Comparison of ENCODE assay signal across 29 mouse cellular contexts in the genomic region with DNA sequence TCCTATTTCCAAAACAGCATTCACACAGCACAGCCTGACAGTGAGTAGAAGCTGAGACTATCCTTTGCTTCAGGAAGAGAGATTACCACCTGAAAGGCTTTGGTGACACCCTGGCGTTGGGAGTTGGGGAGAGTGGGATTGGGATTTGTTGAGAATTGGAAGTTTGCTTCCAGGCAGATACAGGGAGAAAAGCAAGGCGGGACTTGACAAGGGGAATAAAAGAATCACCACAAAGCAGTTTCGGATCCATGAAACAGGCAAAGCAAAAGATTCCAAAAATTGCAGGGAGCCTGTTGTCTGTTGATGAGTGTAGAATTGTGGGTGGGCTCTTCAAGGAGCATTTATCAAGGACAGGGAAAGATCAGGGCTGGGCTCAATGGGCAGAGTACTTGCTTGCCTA. TPM values are rescaled to one million over a fixed set of nuclear protein-coding genes. Genes with fewer than 3 reads are reported as not detected.
"Had no signal": no experiment of that assay in that cellular context is flagged by ENCODE, and none has a peak within 500 bp of the region (broad histone marks: within the 10 kb centered on the region; RNA-seq: fewer than 3 reads in every experiment).

No protein-coding gene starts in this region.

- H3K4me3 ChIP-seq: heart, embryonic 10.5 days; heart, embryonic 12.5 days; hindbrain, embryonic 13.5 days; hindbrain, embryonic 15.5 days; kidney, embryonic 15.5 days; limb, embryonic 13.5 days; limb, embryonic 15.5 days; liver, embryonic 12.5 days had no signal

- H3K9ac ChIP-seq: heart, embryonic 12.5 days; hindbrain, embryonic 13.5 days; hindbrain, embryonic 15.5 days; kidney, embryonic 15.5 days; limb, embryonic 13.5 days; limb, embryonic 15.5 days; liver, embryonic 12.5 days; liver, embryonic 14.5 days had no signal

- H3K9me3 ChIP-seq: heart, embryonic 10.5 days; heart, embryonic 12.5 days; hindbrain, embryonic 13.5 days; hindbrain, embryonic 15.5 days; kidney, embryonic 15.5 days; limb, embryonic 13.5 days; limb, embryonic 15.5 days; liver, embryonic 12.5 days had no signal

- H3K27ac ChIP-seq: heart, embryonic 10.5 days; hindbrain, embryonic 13.5 days; hindbrain, embryonic 15.5 days; hindbrain, postnatal 0 days; kidney, embryonic 15.5 days; kidney, postnatal 0 days; limb, embryonic 13.5 days; limb, embryonic 15.5 days; liver, embryonic 12.5 days; liver, embryonic 14.5 days had no signal

- H3K4me1 ChIP-seq: hindbrain, embryonic 13.5 days; hindbrain, embryonic 15.5 days; kidney, embryonic 15.5 days; limb, embryonic 13.5 days; limb, embryonic 15.5 days had no signal

- DNase-seq: gastrocnemius, postnatal 14 days; gastrocnemius, postnatal 36 days; heart, adult 18-20 months; heart, postnatal 10 days; kidney, adult 11 months; kidney, adult 2 months; kidney, adult 9 months; kidney, postnatal 14 days; kidney, postnatal 36 days; layer of hippocampus, adult 9-11 months; layer of hippocampus, postnatal 36 days; left cerebral cortex, postnatal 4 days had no signal

- ATAC-seq: hindbrain, postnatal 0 days; intestine, embryonic 16.5 days had no signal

- H3K36me3 ChIP-seq: heart, embryonic 10.5 days; heart, embryonic 12.5 days; hindbrain, embryonic 13.5 days; hindbrain, embryonic 15.5 days; kidney, embryonic 15.5 days; limb, embryonic 13.5 days; limb, embryonic 15.5 days; liver, embryonic 12.5 days had no signal

RNA-seq across cellular contexts. Expression of gene Gpr39, which starts 38.5 kb away (rescaled TPM):
- total RNA-seq: gastrocnemius, adult 18-20 months; gastrocnemius, adult 8-10 months; gastrocnemius, postnatal 14 days; gastrocnemius, postnatal 36 days; hematopoietic stem cell, adult 5-6 weeks; left cerebral cortex, adult 18-20 months; left cerebral cortex, postnatal 25 days; left cerebral cortex, postnatal 4 days had no signal
